Mouse (Mus musculus): ENCODE data around the gene Cst12.
"Not testable (repeated sequence)": the region's sequence is repeated elsewhere in the genome, so short reads cannot be mapped to it uniquely, and the experiment has no call there.

Cst12 gene
- long read RNA-seq, experiment 1, result 0 reads
- long read RNA-seq, experiment 2, result 0 reads

GRCm38 (mm10) chr2:148789142-148789541 lies at the start of gene Cst12:
TSS of gene Cst12 (plus strand) at chr2:148789361.
- intact Hi-C loops (cut with DNase I), result no loop called here

GRCm38 (mm10) chr2:148743001-148743400 lies 46.2 kb upstream of the Cst12 start:
- intact Hi-C loops (cut with DNase I), result no loop called here

DNA sequence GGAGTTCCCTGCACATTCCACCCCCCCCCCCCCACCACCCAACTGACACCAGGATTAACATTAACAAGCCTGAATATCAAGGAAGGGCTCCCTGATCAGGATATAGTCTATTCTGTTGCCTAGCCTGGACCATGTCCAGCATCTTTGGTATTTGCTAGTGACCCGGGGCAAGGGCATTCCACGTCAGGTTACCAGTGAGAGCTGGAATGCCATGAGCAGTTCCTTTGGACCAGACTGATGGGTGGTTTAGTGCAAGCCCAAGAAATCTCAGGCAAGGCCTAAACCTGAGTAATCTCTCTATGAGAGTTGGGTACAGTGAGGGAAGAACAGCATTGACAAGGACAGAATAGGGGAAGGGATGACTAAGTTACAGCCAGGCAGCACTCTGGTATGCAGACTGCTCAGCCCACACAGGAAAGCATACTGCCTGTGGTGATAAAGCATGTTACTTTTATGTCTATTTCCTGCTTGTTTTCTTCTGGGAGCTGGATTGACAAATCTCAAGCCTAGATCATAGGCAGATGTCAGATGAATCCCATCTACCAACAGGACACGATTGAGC lies 45.2 kb upstream of the Cst12 start:
- intact Hi-C loops (cut with DNase I), result no loop called here

DNA sequence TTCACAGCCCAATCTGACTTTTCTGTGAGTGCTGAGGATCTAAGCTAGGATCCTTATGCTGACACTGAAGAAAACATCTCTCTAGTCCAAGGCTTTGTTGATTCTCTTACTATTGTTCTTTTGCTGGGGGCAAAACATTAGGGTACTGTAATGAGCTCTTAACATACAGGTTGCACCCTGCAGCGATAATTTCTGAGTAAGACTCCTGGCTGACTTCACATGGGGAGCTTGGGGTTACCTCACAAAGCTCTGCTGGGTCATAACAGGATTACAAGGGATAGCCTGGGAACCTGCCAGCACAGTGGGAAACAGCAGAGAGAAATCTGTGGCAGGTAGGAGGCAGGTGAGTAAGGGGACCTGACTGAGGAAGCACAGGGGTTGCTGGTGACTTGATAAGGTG lies 39.1 kb upstream of the Cst12 start, which contains the start of gene Cstl1:
Cstl1 (plus strand) TSS at position 301 of the 400 bp plus-strand sequence.
- intact Hi-C loops (cut with DNase I), result loop anchor here (5.0 kb wide), 1 partner anchor 102 kb away; no protein-coding TSS in a partner anchor

DNA sequence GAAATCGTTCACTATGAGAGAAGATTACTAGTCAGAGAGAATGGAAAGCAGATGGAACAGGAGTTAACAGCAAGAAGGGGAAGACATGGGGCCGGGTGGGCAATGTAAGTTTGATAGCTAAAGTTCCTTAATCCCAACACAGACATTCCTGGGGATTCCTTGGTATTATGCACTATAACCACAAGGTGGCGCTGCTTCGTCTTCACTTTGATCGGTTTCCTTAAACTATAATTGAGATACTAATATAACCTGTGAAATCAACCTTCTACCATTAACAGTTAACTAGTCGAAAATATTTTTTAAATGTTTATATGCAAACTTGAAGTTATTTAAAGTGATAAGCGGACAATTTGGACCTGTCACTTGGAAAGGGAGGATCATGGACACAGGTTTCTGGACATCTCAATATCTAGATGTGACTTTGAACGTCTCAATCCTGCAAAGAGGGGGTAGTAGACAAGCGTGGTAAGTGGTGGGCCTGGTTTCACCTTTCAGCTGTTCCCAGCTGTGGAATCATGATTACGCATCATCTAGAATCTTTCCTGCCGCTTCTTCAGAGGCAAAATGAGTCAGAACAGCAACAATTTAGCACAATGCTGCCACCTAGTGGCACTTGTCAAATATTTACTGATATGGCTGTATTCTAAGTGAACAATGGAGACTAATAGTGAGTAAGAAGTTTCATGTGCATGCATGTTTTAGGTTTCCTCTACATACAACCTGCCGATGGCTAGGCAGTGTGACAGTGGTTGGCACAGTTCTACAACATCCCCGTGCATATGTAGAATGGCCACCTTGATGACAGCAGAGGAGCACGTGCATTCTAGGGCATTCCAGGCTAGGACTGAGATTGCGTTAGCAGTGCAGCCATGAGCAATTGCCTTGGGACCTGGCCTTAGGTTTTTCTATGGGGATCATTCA lies 37.0 kb upstream of the Cst12 start:
- intact Hi-C loops (cut with DNase I), result loop anchor here (1.0 to 5.0 kb wide), 2 partner anchors 100 to 150 kb away; no protein-coding TSS in a partner anchor

DNA sequence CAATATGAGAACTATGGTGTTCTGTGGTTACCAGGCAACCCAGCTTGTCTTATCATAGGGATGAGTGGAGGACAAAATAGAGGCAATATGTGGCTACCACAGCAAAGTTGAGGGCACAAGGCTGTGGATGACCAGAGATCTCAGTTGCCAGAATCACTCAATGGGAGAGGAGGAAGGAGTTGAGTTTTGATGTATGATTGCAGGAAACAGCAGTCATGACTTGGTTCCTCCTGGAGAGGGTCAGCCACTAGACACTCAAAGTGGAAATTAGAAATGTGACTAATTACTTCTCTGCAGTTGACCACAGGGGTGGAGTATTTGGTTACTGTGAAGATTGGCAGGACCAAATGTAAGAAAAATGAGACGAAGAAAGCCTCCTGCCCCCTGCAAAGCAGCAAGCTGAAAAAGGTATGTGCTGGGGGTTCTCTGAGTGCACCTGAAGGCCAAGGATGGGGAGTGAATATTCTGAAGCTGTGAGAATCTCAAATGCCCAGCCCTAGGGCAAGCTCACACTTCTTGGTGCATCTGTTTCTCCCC lies 34.8 kb upstream of the Cst12 start:
- intact Hi-C loops (cut with DNase I), result loop anchor here (5.0 kb wide), 1 partner anchor 98 kb away; no protein-coding TSS in a partner anchor

- intact Hi-C loops (cut with DNase I), result no loop called here
These were observed 25.3 kb upstream of the Cst12 start for GRCm38 (mm10) chr2:148763648-148764388.

- intact Hi-C loops (cut with DNase I), result not testable (repeated sequence)
These were observed 17.8 kb upstream of the Cst12 start, which contains the start of gene Cst11 for GRCm38 (mm10) chr2:148771397-148771796. TSS of gene Cst11 (minus strand) at chr2:148771497.

- intact Hi-C loops (cut with DNase I), result no loop called here
These were observed 7.5 kb upstream of the Cst12 start, which contains the start of gene 8030411F24Rik for GRCm38 (mm10) chr2:148781709-148782108. TSS of gene 8030411F24Rik (plus strand) at chr2:148782009.

- intact Hi-C loops (cut with DNase I), result no loop called here
These were observed 9.3 kb downstream of the Cst12 start, which contains the start of gene Cst8 for GRCm38 (mm10) chr2:148798485-148798884. TSS of gene Cst8 (plus strand) at chr2:148798785.

DNA sequence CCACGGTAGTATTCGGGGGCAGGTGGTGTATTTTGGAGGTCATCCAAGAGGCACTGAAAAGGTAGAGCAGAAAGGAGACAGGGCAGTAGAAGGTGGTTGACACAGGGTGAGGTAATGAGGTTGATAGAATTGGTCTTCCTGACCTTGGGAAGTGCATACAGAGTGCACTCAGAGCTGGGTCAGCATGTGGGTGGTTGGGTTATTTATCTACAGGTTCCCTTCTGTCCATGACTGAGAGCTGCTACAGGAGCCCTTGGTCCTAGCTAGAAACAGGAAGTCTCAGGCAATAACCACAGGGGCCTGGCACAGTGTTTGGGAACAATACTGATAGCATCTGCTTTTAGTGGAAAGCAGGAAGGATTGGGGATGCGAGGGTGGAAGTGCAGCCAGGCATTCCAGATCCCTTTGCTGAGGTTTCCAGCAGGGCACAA lies 12.3 kb downstream of the Cst12 start:
- intact Hi-C loops (cut with DNase I), result no loop called here

DNA sequence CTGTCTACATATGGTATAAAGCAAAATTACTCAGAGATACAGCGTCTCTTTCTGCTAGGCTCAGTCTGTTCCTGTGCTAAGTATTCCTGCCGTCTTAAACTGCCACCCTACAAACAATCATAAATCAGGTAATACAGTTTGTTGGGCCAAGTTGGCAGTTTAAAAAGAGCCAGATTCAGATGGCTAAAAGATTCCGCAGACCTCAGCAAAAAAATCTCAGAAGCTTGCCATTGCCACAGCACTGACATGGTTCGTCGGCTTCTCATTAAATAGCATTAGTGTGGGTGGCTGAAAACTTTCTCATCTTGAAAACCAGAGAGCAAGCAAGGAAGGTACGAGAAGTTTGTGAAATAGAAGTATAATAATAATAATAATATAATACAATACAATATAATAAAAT lies 17.5 kb downstream of the Cst12 start:
- intact Hi-C loops (cut with DNase I), result no loop called here

DNA sequence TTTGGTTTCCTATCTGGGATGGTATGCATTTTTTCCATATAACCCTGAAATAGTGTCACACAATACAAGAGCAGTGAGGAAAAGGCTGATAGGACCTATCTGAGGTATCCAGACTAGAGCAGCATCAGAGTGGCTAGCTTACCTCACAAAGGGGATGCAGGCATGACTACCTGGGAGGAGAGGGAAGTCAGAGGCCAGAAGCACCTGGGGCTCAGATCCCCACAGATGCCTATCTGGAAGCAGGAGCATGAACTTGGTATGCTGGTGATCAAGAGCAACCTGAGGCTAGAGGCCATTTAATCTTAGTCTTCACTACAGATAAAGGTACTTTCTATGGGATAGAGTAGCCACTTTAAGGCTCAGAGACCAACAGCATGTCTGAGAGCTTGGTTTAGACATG lies 30.7 kb downstream of the Cst12 start, which contains the start of gene Cst13:
Cst13 (plus strand) TSS at position 173 of the 400 bp plus-strand sequence.
- intact Hi-C loops (cut with DNase I), result no loop called here

- intact Hi-C loops (cut with DNase I), result no loop called here
These were observed 36.8 kb downstream of the Cst12 start for GRCm38 (mm10) chr2:148825986-148826385.

DNA sequence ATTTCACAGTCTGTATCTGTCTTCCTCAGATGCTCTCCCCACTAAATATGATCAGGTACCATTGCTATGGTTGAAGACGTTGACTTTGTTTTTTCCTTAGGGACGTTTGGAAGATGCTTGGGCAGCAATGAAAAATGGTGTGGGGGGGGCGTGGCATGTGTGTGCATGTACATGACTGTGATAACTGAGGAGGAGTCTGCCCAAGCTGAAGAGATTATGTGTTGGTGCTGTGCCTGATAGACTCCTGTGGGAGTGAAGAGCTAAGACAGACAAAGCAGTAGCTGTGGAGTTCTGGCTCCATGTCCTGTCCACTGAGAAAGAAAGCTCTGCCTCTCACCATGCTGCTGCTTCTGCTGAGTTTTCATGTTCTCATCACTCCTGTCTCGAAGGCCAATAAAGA lies 45.8 kb downstream of the Cst12 start, which contains the start of gene Cst9:
Cst9 (plus strand) TSS at position 236 of the 400 bp plus-strand sequence.
- intact Hi-C loops (cut with DNase I), result no loop called here

- intact Hi-C loops (cut with DNase I), result no loop called here
These were observed 49.1 kb downstream of the Cst12 start for GRCm38 (mm10) chr2:148838075-148838777.

- intact Hi-C loops (cut with DNase I), result no loop called here
These were observed 50.1 kb downstream of the Cst12 start for GRCm38 (mm10) chr2:148839224-148839623.

All from adrenal gland (tissue).